Mouse (Mus musculus) liver, embryonic 14.5 days (tissue): ENCODE data around the gene Cryzl1.

Source experiments
- CTCF ChIP-seq: IDR thresholded peaks from 2 replicates; pipeline ENCODE4 v1.5.1; 2016; ENCODE audit warnings: antibody characterized with exemption, low read depth, control low read depth
- EP300 ChIP-seq: IDR thresholded peaks from 2 replicates; pipeline ENCODE4 v1.6.1; 2016; ENCODE audit warnings: antibody characterized with exemption, low read depth

GRCm38 (mm10) chr16:91732816-91733215 is 4.0 kb upstream of the Cryzl1 start:
- TF ChIP-seq EP300 (no peak), CTCF (no peak)
